Mouse (Mus musculus) brown adipose tissue, adult 24 weeks (tissue): Measurements from ENCODE around the gene Usp20. TPM values are rescaled to one million over a fixed set of nuclear protein-coding genes. Genes with fewer than 3 reads are reported as not detected.

Source experiments
- H3K27ac ChIP-seq: fragments of 200-500 bp; replicated peaks from 2 replicates; pipeline ENCODE4 v1.5.1; 2012; ENCODE audit warnings: low read depth, mild to moderate bottlenecking, low read length
- H3K4me1 ChIP-seq: fragments of 200-500 bp; 2 replicates; pipeline ENCODE4 v1.6.1; 2012; ENCODE audit warnings: low read length, mixed read lengths; ENCODE audit not compliant: control insufficient read depth, insufficient read depth, insufficient read length
- H3K4me3 ChIP-seq: fragments of 200-500 bp; 2 replicates; pipeline ENCODE4 v1.5.1; 2012; ENCODE audit warnings: low read depth, mild to moderate bottlenecking, low read length, moderate library complexity; ENCODE audit not compliant: insufficient read depth
- polyA plus RNA-seq: library from polyadenylated mRNA; stranded (reverse); fragments of >200 nt; gene quantifications from 2 replicates; pipeline ENCODE4 v1.2.4, GENCODE M21; 2012; ENCODE audit not compliant: missing spikeins, insufficient read depth, insufficient read length

Gene Usp20
- polyA plus RNA-seq, 1 experiment = 7.3 TPM

GRCm38 (mm10) chr2:30962570-30963254, 19.4 kb upstream of the Usp20 start:
- Histone ChIP-seq H3K4me3 (no peak overlapping the region), H3K4me1 (peaks cover 4% of the 10 kb centered on the region; the same call in 1 of the 2 replicates), H3K27ac (no peak overlapping the region)

GRCm38 (mm10) chr2:30965627-30966026, 16.5 kb upstream of the Usp20 start:
- H3K4me3 ChIP-seq = no peak overlapping the region
- no peak overlapping the region for H3K27ac ChIP-seq
- peaks cover 4% of the 10 kb centered on the region; the same call in 1 of the 2 replicates for H3K4me1 ChIP-seq

DNA sequence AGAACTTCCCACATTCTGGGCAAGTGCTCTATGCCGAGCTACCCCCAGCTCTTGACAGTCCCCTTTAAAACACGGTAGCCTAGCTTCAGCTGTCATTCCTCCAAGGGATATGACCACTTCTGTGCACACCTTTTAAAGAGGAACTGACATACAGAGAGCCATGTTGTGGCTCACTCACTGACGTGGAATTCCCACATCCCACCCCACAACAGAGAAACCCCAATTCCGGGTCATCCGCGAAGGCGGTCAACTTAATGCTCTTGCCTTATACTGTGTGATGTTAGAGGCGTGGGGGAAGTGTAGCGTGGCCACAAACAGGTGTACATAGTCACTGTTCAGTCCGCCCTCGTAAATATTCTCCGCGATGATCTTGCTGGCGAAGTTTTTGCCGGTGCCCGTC, 15.3 kb upstream of the Usp20 start:
- Histone ChIP-seq H3K27ac (no peak overlapping the region), H3K4me3 (peak overlapping the region; percentile 92), H3K4me1 (peaks cover 4% of the 10 kb centered on the region; the same call in 1 of the 2 replicates)

- Histone ChIP-seq H3K4me3 (peak within 1 kb of the TSS; percentile 92), H3K27ac (peak within 1 kb of the TSS; percentile 23; the same call in 1 of the 2 replicates), H3K4me1 (peaks cover 4% of the 10 kb centered on the region; the same call in 1 of the 2 replicates)
Measured at GRCm38 (mm10) chr2:30967352-30968327, 14.4 kb upstream of the Usp20 start, which contains the start of gene Tor1a. Tor1a (minus strand) TSS chr2:30967933.

DNA sequence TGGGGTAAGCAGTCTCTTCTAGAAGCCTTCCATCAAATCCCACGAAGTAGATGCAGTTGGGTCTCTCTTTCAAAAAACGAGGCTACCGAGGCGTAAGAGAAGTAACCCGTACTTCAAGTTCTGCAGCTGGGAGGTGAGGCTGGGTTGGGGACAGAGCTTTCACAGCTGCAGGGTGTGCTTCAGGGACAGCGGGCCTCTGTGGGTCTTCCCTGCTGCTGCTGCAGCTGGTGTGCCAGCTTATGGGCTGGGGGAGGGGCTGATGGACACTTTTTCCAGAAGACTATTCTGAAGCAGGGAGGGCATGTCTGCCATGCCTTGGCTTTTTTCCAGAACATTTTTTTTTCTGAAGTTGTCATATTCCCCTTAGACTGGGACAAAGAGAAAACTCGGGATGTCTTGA, 945 bp downstream of the Usp20 start:
- Histone ChIP-seq H3K4me3 (0 out of 2 replicates have a peak overlapping the region, but pooled peaks have one; percentile 63), H3K4me1 (no peaks in the 10 kb centered on the region), H3K27ac (no peak overlapping the region)

GRCm38 (mm10) chr2:30985111-30986020, 3.3 kb downstream of the Usp20 start:
- H3K4me1 ChIP-seq = no peaks in the 10 kb centered on the region
- H3K27ac ChIP-seq = no peak overlapping the region
- no peak overlapping the region for H3K4me3 ChIP-seq

- Histone ChIP-seq H3K27ac (no peak overlapping the region), H3K4me3 (no peak overlapping the region), H3K4me1 (peaks cover 2% of the 10 kb centered on the region; the same call in 1 of the 2 replicates)
Measured at GRCm38 (mm10) chr2:30990221-30990620, 8.1 kb downstream of the Usp20 start.

DNA sequence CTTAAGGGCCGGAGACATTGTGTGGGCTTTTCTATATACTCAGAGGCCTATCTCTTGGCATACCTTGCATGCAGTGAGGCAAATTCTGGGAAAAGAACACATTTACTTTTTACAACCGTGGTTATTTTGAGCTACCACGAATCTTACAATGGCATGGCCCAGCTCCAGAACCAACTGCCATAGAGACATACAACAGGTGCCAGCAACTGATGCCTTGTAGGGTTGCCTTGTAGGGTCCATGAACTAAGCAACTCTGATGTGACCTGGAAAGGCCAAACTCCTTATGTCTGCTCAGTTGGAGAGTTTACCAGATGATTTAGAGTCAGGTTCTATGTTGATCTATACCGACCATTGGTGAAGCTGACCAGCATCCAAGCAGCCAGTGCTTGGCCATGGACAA, 12.8 kb downstream of the Usp20 start:
- peaks cover 5% of the 10 kb centered on the region for H3K4me1 ChIP-seq
- no peak overlapping the region for H3K27ac ChIP-seq
- no peak overlapping the region for H3K4me3 ChIP-seq

GRCm38 (mm10) chr2:30995432-30995996, 13.4 kb downstream of the Usp20 start:
- Histone ChIP-seq H3K27ac (no peak overlapping the region), H3K4me1 (peaks cover 5% of the 10 kb centered on the region), H3K4me3 (no peak overlapping the region)

DNA sequence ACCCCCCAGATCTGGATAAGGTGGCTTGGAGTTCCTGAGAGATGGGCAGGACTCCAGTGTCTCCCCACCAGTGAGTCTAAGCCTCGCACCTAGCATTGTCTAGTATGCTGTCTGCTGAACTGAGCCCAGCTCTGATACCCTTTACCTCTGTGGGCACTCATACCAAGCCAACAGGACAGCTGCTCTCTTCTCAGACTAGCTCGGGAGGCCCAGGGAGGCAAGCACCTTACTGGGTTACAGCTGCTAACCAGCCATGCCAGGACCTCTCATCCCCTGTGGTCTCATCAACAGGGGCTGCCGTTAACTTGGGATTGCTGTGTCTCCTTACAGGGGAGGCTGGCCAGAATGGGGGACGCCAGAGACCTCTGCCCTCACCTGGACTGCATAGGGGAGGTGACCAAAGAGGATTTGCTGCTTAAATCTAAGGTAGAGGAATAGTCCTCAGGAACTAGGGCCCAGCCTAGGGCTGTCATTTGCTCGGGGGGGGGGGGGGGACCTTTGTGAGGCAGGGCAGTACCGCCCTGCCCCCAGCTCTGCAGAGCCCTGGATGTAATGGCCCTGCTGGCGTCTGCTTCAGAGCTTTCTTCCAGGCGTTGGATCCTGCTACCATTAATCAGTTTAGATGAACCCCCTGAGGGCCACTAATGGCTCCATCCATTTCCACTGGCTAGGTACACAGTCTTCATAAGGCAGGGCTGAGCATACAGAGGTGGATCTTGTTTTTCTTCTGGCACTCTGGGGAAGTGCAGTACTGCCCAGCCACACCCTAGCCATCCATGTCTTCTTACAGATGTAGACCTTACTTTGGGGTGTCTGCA, 16.6 kb downstream of the Usp20 start:
- H3K4me1 ChIP-seq = peaks cover 5% of the 10 kb centered on the region
- H3K27ac ChIP-seq = no peak overlapping the region
- no peak overlapping the region for H3K4me3 ChIP-seq

- Histone ChIP-seq H3K27ac (no peak overlapping the region), H3K4me3 (no peak overlapping the region), H3K4me1 (no peaks in the 10 kb centered on the region)
Measured at GRCm38 (mm10) chr2:31002857-31003256, 20.8 kb downstream of the Usp20 start.

DNA sequence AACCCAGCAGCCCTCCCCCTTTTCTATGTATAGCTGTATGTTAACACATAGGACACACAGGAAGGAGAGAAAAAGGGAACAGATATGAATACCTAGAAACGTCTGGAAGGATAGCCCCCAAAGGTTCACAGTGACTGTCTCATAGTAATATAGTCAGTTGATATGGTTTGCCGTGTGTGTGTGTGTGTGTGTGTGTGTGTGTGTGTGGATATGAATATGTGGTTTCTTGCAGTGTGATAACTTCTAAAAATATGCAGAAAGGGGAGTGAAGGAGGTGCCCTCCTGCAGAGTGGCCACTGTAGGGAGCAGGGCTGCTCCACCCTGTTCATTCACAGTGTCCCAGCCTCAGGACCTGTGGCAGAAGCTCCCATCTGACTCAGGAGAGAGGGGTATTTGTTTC, 23.4 kb downstream of the Usp20 start:
- H3K4me3 ChIP-seq = no peak overlapping the region
- no peaks in the 10 kb centered on the region for H3K4me1 ChIP-seq
- no peak overlapping the region for H3K27ac ChIP-seq

- Histone ChIP-seq H3K4me1 (no peaks in the 10 kb centered on the region), H3K4me3 (no peak overlapping the region), H3K27ac (no peak overlapping the region)
Measured at GRCm38 (mm10) chr2:31006434-31006833, 24.4 kb downstream of the Usp20 start.

- Histone ChIP-seq H3K27ac (no peak overlapping the region), H3K4me1 (no peaks in the 10 kb centered on the region), H3K4me3 (no peak overlapping the region)
Measured at GRCm38 (mm10) chr2:31007208-31007607, 25.1 kb downstream of the Usp20 start.
